Comparison of ENCODE assay signal across 16 mouse cellular contexts in the genomic region with DNA sequence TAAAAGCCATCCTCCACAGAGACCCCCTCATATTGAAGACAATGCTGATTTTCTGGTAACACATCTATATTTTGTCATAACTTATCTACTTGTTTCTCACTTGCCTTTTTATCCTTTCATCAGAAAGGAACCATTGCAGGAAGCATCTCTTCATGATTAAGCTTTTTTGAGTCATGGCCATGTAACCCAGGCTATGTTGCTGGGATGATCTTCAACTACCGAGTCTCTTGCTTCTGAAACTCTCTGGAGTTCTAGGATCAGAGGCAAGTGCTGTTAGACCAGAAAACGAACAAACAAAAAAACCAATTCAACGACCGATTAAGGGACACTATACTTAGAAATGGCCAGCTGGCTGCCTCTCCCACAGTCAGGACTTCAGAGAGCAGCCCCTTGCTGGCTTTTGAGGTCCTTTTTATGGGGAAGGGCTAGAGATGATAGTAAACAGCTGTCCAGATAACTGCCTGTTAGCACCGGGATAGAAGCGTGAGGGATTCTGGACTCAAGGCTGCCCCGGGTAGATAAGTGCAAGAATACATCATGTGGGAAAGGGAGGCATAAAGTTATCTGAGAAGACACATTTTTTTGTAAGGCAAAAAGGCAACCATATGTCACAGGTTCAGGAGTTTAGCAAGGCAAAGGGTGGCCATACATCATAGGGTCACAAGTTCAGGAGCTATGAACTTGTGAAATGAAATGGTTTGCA. TPM values are rescaled to one million over a fixed set of nuclear protein-coding genes. Genes with fewer than 3 reads are reported as not detected.
DNase-seq lines count a peak whose midpoint lies in the region; ATAC-seq lines count a peak whose summit lies in the region.
"Had no signal": no experiment of that assay in that cellular context is flagged by ENCODE, and none has a peak within 500 bp of the region (broad histone marks: within the 10 kb centered on the region; RNA-seq: fewer than 3 reads in every experiment).

No protein-coding gene starts in this region.

- H3K27ac ChIP-seq in kidney, embryonic 14.5 days (ENCODE audit: low read depth, low read length), result peak overlapping the region; percentile 42; the same call in 1 of the 2 replicates

- 57% methylated on average over 7 of the region's 7 CpGs for WGBS in kidney, embryonic 14.5 days

- DNase-seq in kidney, postnatal 36 days, result no peak
- peak; percentile 80 for DNase-seq in c-Kit-negative CD71-positive TER-119-positive erythroid progenitor cells, embryonic 14.5 days (ENCODE audit: low read depth, low spot score)
- no peak for DNase-seq in urinary bladder, postnatal 14 days (ENCODE audit: low spot score)
- no peak for DNase-seq in cerebellum, adult 9-11 months
- DNase-seq: cerebellum, postnatal 25 days; kidney, postnatal 14 days; left cerebral cortex, postnatal 4 days; lung, postnatal 14 days; right cerebral cortex, postnatal 4 days; thymus, adult 2 months had no signal

- H3K36me3 ChIP-seq in kidney, embryonic 14.5 days (ENCODE audit: control insufficient read depth, insufficient read depth, low read length), result no peaks in the 10 kb centered on the region

- no peak overlapping the region for H3K4me2 ChIP-seq in kidney, embryonic 14.5 days (replicated peaks; ENCODE audit: low read depth, low read length)

- no peaks in the 10 kb centered on the region for H3K4me1 ChIP-seq in kidney, embryonic 14.5 days (ENCODE audit: control insufficient read depth, insufficient read depth, low read length)

- peaks cover 7% of the 10 kb centered on the region; the same call in 1 of the 2 replicates for H3K9me3 ChIP-seq in kidney, embryonic 14.5 days (ENCODE audit: control insufficient read depth, low read length)

- ATAC-seq in kidney, embryonic 14.5 days (ENCODE audit: low FRiP score, low TSS enrichment), result 0 out of 2 replicates have a peak, but pooled peaks have one; percentile 35
- ATAC-seq in erythroid progenitor cell, adult 5-6 weeks (replicated peaks; ENCODE audit: low FRiP score, poor library complexity, severe bottlenecking), result peak; percentile 93
- peak; percentile 91 for ATAC-seq in megakaryocyte-erythroid progenitor cell, adult 5-6 weeks (replicated peaks; ENCODE audit: low FRiP score, low TSS enrichment, poor library complexity, severe bottlenecking)

- no peak overlapping the region for H3K4me3 ChIP-seq in kidney, embryonic 14.5 days (ENCODE audit: low read length)

- H3K9ac ChIP-seq in kidney, embryonic 14.5 days (ENCODE audit: low read depth, low read length), result no peak overlapping the region

- H3K27me3 ChIP-seq in kidney, embryonic 14.5 days (ENCODE audit: control insufficient read depth, insufficient read depth, low read length), result no peaks in the 10 kb centered on the region

RNA-seq across cellular contexts. Expression of a gene that starts 4.1 kb away (rescaled TPM):
- polyA plus RNA-seq in kidney, embryonic 14.5 days (2014; fragmentation: Nextera tagmentation; extraction: Ambion mirVana), result not detected in 2 replicates
- total RNA-seq in erythroid progenitor cell, adult 5-6 weeks (2015; ENCODE audit: low replicate concordance), result not detected in 2 replicates
- total RNA-seq in erythroid progenitor cell, adult 5-6 weeks (2017; ENCODE audit: low replicate concordance), result not detected in 2 replicates
- not detected in 2 replicates for total RNA-seq in megakaryocyte-erythroid progenitor cell, adult 5-6 weeks (2014; fragmentation: Nextera tagmentation)
- not detected in 2 replicates for total RNA-seq in megakaryocyte-erythroid progenitor cell, adult 5-6 weeks (2017)
- total RNA-seq: gastrocnemius, adult 18-20 months; hematopoietic stem cell, adult 5-6 weeks; left cerebral cortex, postnatal 4 days; monocyte, adult 5-6 weeks had no signal
- polyA plus RNA-seq: thymus, adult 2 months had no signal

RNA-seq across cellular contexts. Expression of a gene that starts 13.7 kb away (rescaled TPM):
- polyA plus RNA-seq in kidney, embryonic 14.5 days (2014; fragmentation: Nextera tagmentation; extraction: Ambion mirVana), result 74.8 and 106 TPM in 2 replicates
- total RNA-seq in erythroid progenitor cell, adult 5-6 weeks (2015; ENCODE audit: low replicate concordance), result 292 and 362 TPM in 2 replicates
- 249 and 315 TPM in 2 replicates for total RNA-seq in erythroid progenitor cell, adult 5-6 weeks (2017; ENCODE audit: low replicate concordance)
- 48.1 and 49.3 TPM in 2 replicates for total RNA-seq in megakaryocyte-erythroid progenitor cell, adult 5-6 weeks (2014; fragmentation: Nextera tagmentation)
- 51.3 and 68.1 TPM in 2 replicates for total RNA-seq in megakaryocyte-erythroid progenitor cell, adult 5-6 weeks (2017)

RNA-seq across cellular contexts. Expression of a gene that starts 55.7 kb away (rescaled TPM):
- polyA plus RNA-seq in kidney, embryonic 14.5 days (2014; fragmentation: Nextera tagmentation; extraction: Ambion mirVana), result 324 and 335 TPM in 2 replicates
- total RNA-seq in erythroid progenitor cell, adult 5-6 weeks (2015; ENCODE audit: low replicate concordance), result 50.3 and 60.2 TPM in 2 replicates
- 35.0 and 38.0 TPM in 2 replicates for total RNA-seq in erythroid progenitor cell, adult 5-6 weeks (2017; ENCODE audit: low replicate concordance)
- 216 and 235 TPM in 2 replicates for total RNA-seq in megakaryocyte-erythroid progenitor cell, adult 5-6 weeks (2014; fragmentation: Nextera tagmentation)
- total RNA-seq in megakaryocyte-erythroid progenitor cell, adult 5-6 weeks (2017), result 189 and 199 TPM in 2 replicates

RNA-seq across cellular contexts. Expression of a gene that starts 55.8 kb away (rescaled TPM):
- 30.6 and 57.5 TPM in 2 replicates for polyA plus RNA-seq in kidney, embryonic 14.5 days (2014; fragmentation: Nextera tagmentation; extraction: Ambion mirVana)
- total RNA-seq in erythroid progenitor cell, adult 5-6 weeks (2015; ENCODE audit: low replicate concordance), result 26.3 and 28.1 TPM in 2 replicates
- 61.9 and 69.3 TPM in 2 replicates for total RNA-seq in erythroid progenitor cell, adult 5-6 weeks (2017; ENCODE audit: low replicate concordance)
- 31.5 and 33.9 TPM in 2 replicates for total RNA-seq in megakaryocyte-erythroid progenitor cell, adult 5-6 weeks (2014; fragmentation: Nextera tagmentation)
- total RNA-seq in megakaryocyte-erythroid progenitor cell, adult 5-6 weeks (2017), result 102 and 122 TPM in 2 replicates

Comparison
In these comparisons a context has a peak if more than half of its experiments do, and no peak if none do; other contexts are left out.
1. ATAC-seq: peak in every context shown above with its lines; median percentile 93 in erythroid progenitor cell, adult 5-6 weeks; 91 in megakaryocyte-erythroid progenitor cell, adult 5-6 weeks; 35 in kidney, embryonic 14.5 days.